Mouse (Mus musculus): ENCODE measurements at regions not wholly inside any gene's neighbourhood (a gene's known extent, or its start where the extent isn't known, plus 50 kb on each side); places are given as distances from the start of the nearest gene placed in this dataset.

DNA sequence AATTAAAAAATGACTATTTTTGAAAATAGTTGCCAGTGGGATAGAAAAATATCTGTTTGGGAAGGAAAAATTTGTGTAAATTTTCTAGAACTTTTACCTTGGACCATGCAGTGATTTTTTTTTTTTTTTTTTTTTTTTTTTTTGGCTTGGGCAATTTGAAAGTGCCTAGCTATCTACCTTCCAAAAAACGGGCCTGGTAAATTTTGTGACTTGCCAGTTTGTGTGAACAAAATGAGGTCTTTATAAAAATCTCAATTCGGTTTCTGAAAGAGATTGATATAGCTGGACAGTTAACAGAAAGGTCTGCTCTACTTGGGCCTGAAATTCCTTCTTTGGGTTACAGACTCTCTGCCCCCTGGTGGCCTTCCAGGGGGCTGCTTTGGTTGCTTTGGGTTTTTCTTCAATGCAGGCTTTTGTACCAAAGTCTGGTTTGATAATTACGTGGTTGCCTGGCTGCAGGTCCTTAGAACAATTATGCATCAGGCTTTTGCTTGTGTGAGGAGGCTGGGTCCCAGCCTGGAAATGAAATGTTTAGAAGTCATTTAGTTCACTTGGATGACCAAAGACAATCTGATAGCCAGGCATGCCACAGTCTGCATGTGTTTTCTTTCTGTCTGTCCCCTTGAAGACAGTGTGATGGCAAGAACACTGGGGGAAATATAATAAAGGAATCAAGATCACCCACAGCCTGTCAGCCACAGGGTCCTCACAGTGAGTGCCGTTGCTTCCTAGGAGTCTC lies 75.6 kb upstream of the Jazf1 start:
- peak; percentile 39 for DNase-seq (ENCODE audit: low spot score)

DNA sequence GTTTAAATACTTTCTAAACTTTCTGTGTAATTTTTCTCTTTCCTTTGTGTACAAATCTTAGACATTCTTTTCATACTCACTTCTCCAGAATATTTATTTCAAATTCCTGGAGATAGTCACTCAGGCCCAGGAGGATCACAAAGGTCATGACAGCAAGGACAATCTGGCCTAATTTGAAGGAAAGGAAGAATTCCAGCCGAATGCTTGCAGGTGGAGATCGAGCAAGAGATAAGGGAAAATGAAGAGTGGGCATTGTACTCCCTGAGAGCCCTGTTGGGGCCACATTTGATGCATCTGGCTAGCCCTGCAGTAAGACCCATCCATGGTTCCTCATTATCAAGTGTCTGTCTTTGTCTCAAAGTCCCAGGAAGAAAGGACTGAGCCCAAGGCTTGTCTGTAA lies 66.0 kb upstream of the Jazf1 start:
- no peak for DNase-seq (ENCODE audit: low spot score)

DNA sequence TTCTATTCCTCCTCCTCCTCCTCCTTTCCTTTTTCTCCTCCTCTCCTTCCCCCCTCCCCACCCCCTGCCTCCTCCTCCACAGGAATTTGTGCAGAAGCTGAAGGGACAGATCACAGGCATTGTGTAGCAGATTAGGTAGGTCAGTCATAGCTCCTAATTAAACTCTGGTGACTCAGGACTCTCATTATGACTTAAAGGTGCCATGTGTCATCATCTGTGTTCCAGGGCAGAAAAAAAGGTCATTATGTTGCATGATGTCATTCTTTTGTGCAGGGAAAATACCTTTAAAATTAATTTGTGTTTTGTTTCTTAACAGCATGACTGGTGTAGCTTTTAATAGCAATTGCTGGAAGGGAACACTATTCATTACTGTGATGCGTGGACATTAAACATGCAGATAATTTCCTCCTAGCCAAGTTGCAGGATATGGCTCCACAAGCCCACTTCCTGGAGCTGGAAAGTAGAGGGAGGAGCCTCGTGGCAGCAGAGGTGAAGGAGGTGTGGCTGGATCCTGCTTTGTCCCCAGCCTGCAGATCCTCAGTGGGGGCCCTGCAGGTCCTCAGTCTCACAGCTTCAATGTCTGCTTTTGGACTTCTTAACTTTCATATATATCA lies 62.4 kb upstream of the Jazf1 start:
- no peak for DNase-seq (ENCODE audit: low spot score)

DNA sequence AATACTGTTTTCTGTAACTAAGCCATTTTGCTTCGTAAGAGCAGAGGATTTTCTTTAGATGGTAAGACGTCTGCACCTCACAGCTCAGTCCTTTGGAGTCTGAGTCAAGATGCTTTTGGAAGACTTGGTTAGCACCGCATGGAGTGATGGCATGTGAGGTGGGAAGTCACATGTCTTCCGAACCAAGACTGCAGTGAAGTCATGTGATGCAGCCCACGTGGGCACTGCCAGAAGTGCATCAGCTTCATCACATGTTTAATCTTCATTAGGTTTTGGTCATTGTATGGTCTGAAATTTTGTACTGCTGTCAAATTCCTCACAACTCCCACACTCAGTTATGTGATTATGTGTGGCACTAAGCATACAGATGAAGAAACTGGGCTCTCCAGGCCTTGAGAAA lies 58.3 kb upstream of the Jazf1 start:
- no peak for DNase-seq (ENCODE audit: low spot score)

DNA sequence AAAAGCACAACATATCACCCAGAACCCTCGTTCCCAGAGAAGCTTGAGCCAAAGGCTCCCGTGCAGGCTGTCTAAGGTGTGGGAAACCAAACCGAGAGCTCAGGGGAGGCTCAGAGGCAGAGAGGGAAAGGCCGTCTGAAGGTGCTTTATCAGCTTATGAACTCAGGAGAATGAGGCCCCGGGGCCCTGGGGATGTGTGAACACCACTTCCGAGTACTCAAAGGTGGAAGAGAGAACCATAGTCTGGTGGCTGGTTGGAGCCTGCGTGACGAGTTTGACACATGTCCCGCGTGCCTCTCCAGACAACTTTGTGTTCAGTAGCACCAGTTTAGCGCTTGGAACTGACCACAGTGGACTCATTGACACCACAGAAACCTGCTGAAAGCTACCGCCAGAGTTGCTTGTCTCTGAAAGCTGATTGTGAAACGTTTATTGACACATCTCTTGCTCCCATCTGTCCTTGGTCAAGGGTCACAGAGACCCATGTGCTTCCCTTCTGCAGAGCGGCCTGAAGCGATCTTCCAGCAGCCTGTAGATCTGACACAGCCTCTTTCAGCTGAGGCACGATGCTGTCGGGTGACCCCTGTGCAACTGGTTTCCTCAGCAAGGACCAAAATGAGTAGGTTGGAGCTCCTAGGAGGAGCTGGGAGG lies 56.5 kb upstream of the Jazf1 start:
- DNase-seq (ENCODE audit: low spot score) = no peak

DNA sequence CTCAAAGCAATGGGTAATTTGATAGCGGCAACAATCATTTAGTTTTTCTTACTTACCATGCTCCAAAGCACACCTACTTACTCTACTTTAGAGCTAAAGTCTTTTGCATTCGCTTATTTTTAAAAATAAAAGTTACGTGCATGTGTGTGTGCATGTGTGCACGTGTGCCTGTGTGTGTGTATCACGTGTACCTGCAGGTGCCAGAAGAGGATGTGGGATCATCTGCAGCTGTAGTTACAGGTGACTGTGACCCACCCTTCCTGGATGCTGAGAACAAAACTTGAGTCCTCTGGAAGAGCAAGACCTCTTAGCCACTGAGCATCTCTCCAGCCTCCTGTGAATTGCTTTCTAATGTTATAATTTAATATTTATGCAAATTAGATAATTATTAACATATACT lies 52.0 kb upstream of the Jazf1 start:
- DNase-seq (ENCODE audit: low spot score) = no peak

Measured in urinary bladder, postnatal 25 days (tissue).